In the genomic region with DNA sequence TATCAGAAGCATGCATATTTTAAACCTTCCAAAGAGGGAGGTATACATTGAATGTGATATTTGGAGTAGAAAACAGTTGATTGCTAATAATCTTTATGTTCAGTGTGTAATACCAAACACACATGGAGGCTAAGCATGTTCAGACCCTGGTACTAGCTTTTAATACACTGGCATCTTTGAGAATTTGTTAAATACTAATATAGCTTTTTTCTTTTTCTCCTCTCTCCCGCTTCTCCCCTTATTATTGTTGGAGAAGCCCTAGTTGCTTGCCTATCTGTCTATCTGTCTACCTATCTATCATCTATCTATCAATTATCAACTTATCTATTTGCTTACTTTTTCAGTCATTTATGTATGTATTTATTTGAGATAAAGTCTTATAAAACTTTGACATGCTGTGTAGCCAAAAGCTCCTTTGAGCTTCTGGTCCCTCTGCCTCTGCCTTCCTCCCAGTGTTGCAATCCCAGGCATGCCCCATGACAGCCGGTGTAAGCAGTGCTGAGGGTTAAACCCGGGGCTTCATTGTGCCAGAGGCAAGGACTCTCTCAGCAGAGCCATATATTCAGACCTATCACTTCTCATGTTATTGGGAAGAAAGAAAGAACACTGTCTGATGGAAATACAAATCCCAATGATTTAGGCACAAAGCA, we compare ENCODE assay signal across 15 mouse cellular contexts.
"Had no signal": no experiment of that assay in that cellular context is flagged by ENCODE, and none has a peak within 500 bp of the region (broad histone marks: within the 10 kb centered on the region; RNA-seq: fewer than 3 reads in every experiment).

No protein-coding gene starts in this region.

- H3K36me3 ChIP-seq: limb, embryonic 13.5 days; liver, embryonic 15.5 days; midbrain, embryonic 10.5 days had no signal

- H3K4me3 ChIP-seq: layer of hippocampus, adult 2 months; limb, embryonic 13.5 days; liver, embryonic 15.5 days; midbrain, embryonic 10.5 days had no signal

- H3K27me3 ChIP-seq: limb, embryonic 13.5 days; liver, embryonic 15.5 days had no signal

- H3K9ac ChIP-seq: limb, embryonic 13.5 days; liver, embryonic 15.5 days; lung, embryonic 14.5 days had no signal

- H3K9me3 ChIP-seq: limb, embryonic 13.5 days; liver, embryonic 15.5 days; midbrain, embryonic 10.5 days had no signal

- H3K27ac ChIP-seq: layer of hippocampus, adult 2 months; limb, embryonic 13.5 days; liver, embryonic 15.5 days; midbrain, embryonic 10.5 days had no signal

- H3K4me2 ChIP-seq: limb, embryonic 13.5 days; liver, embryonic 11.5 days; liver, embryonic 15.5 days; lung, embryonic 14.5 days had no signal

- H3K4me1 ChIP-seq: limb, embryonic 13.5 days; liver, embryonic 15.5 days; midbrain, embryonic 10.5 days had no signal

- DNase-seq: kidney, adult 11 months; kidney, postnatal 10 days; kidney, postnatal 4 days; left cerebral cortex, postnatal 4 days; lung, embryonic 14.5 days; midbrain, embryonic 14.5 days; right cerebral cortex, adult 18-20 months; right cerebral cortex, postnatal 25 days; thymus, adult 18-20 months; thymus, postnatal 14 days had no signal
